Mouse (Mus musculus): ENCODE data around the gene Boll. TPM values are rescaled to one million over a fixed set of nuclear protein-coding genes. Genes with fewer than 3 reads are reported as not detected.

The Boll gene
- total and polyA plus RNA-seq, 3 experiments: not detected

DNA sequence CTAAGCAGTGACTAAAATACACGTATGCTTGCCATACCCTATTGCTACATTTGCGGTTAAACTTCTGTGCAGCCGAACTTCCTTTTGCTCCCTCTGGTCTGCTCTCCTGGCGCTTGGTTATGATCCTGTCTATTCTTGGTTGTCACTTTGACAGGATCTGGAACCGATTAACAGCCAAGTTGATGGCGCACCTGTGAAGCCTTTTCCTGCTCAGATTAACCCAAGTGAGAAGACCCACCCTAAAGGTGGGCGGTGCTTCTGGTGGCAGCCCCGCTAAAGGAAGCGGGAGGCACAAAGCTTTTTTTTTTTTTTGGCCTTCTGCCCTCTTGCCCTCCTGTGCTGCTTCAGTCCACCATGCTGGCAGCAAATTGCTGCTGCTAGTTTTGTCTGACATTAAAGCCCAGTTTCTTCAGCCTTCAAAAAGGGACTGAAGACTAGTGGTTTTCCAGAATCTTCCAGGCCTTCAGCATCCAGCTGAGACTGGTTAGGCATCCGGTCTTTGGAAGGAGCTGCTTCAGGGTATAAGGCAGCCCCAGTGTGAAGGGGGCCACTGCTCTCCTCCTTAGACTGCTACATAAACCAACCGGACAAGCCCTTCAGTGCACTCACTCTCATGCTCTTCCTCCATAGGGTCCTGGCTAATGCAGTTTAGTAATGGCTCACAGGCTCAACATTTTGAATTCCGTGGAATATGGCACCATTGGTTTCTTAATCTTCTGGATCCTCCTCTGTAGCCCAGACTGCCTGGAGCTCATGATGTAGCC lies 152.9 kb downstream of the Boll start:
- DNase-seq (ENCODE audit: extremely low read depth): no peak
- Histone ChIP-seq H3K9me3 (replicated peaks; ENCODE audit: low read length) (no peaks in the 10 kb centered on the region), H3K4me2 (ENCODE audit: insufficient read depth, low read depth, poor library complexity, severe bottlenecking) (no peak overlapping the region), H3K9ac (ENCODE audit: insufficient read depth, low read depth) (no peak overlapping the region), H3K36me3 (replicated peaks in 1 of 2; ENCODE audit: control insufficient read depth in 1 of 2, insufficient read depth in 1 of 2, low read length in 1 of 2) (no peaks in the 10 kb centered on the region), H3K27ac (ENCODE audit: insufficient read depth, low read depth) (no peak overlapping the region), H3K4me1 (ENCODE audit: control insufficient read depth in 1 of 2, insufficient read depth in 2 of 2) (peaks cover 0 to 6% of the 10 kb centered on the region in 2 experiments; a peak in 3 of 4 replicates), H3K4me3 (replicated peaks in 1 of 3; ENCODE audit: low read depth in 2 of 3, low read length in 2 of 3, poor library complexity in 1 of 3) (no peak overlapping the region), H3K27me3 (replicated peaks) (no peaks in the 10 kb centered on the region), H3K79me2 (replicated peaks; ENCODE audit: control insufficient read depth, extremely low read depth, insufficient read depth, poor library complexity, severe bottlenecking) (no peaks in the 10 kb centered on the region)
- in situ Hi-C loops (cut with MboI; ENCODE audit: low pct_ligation_motif_present, low pct_unique_long_range_greater_than_20kb, low sequenced_read_pairs) (no loop called here), dilution Hi-C loops (cut with MboI; ENCODE audit: extremely low pct_ligation_motif_present, extremely low pct_unique_long_range_greater_than_20kb, low sequenced_read_pairs) (no loop called here)
- TF ChIP-seq UBTF (IDR thresholded peaks at IDR 0.05; ENCODE audit: low read depth, low read length) (no peak), ZNF384 (IDR thresholded peaks at IDR 0.05; ENCODE audit: low read depth, low read length) (0 out of 2 replicates have a peak, but pooled peaks have one; percentile 12), BHLHE40 (IDR thresholded peaks at IDR 0.05; ENCODE audit: low read depth, low read length) (no peak)

DNA sequence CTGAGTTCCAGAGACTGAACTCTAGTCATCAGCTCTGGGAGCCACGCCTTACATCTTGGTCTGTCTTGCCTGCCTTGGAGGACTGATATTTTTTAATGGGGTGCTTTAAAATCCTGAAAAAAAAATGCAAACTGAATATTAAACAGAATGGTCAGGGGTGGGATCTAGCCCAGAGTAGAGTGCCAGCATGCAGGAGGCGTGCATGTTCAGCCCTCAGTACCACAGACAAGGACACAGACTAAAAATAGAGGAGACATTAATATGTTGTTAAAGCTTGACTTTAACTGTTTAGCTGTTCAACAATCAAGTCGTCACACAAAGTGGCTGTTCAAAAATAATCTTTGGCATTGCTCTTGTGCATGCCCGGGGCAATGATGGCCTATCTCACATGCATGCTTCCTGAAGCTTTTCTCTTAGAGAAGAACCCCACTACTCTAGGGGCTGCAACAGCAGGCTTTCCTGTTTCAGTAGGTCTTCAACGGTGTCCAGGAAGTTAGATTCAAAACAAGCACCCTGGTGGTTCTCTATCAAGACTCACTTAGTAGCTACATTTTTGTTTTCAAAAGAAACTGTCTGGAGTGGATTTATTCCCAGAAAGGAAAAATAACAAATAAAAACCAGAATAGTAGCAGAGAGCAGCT lies 154.6 kb downstream of the Boll start:
- Histone ChIP-seq H3K9ac (ENCODE audit: insufficient read depth, low read depth) (no peak overlapping the region), H3K4me3 (replicated peaks in 1 of 3; ENCODE audit: low read depth in 2 of 3, low read length in 2 of 3, poor library complexity in 1 of 3) (no peak overlapping the region), H3K79me2 (replicated peaks; ENCODE audit: control insufficient read depth, extremely low read depth, insufficient read depth, poor library complexity, severe bottlenecking) (no peaks in the 10 kb centered on the region), H3K4me2 (ENCODE audit: insufficient read depth, low read depth, poor library complexity, severe bottlenecking) (no peak overlapping the region), H3K36me3 (replicated peaks in 1 of 2; ENCODE audit: control insufficient read depth in 1 of 2, insufficient read depth in 1 of 2, low read length in 1 of 2) (no peaks in the 10 kb centered on the region), H3K27ac (ENCODE audit: insufficient read depth, low read depth) (no peak overlapping the region), H3K27me3 (replicated peaks) (no peaks in the 10 kb centered on the region), H3K9me3 (replicated peaks; ENCODE audit: low read length) (no peaks in the 10 kb centered on the region), H3K4me1 (ENCODE audit: control insufficient read depth in 1 of 2, insufficient read depth in 2 of 2) (peaks cover 0 to 4% of the 10 kb centered on the region in 2 experiments; a peak in 1 of 4 replicates)
- dilution Hi-C loops (cut with MboI; ENCODE audit: extremely low pct_ligation_motif_present, extremely low pct_unique_long_range_greater_than_20kb, low sequenced_read_pairs) (no loop called here), in situ Hi-C loops (cut with MboI; ENCODE audit: low pct_ligation_motif_present, low pct_unique_long_range_greater_than_20kb, low sequenced_read_pairs) (no loop called here)
- no peak for DNase-seq (ENCODE audit: extremely low read depth)
- no peak for TF ChIP-seq NRF1 (IDR thresholded peaks at IDR 0.05; ENCODE audit: low read depth, low read length)
- TF ChIP-seq MAFK (IDR thresholded peaks at IDR 0.05; ENCODE audit: insufficient replicate concordance, low read length): no peak
- no peak for TF ChIP-seq ZNF384 (IDR thresholded peaks at IDR 0.05; ENCODE audit: low read depth, low read length)
- no peak for TF ChIP-seq NELFE (IDR thresholded peaks at IDR 0.05; ENCODE audit: low read depth, low read length)
- TF ChIP-seq SMC3 (IDR thresholded peaks at IDR 0.05; ENCODE audit: low read depth, low read length): no peak
- no peak for TF ChIP-seq KAT2A (IDR thresholded peaks at IDR 0.05; ENCODE audit: insufficient replicate concordance, low read length)
- TF ChIP-seq ELF1 (IDR thresholded peaks at IDR 0.05; ENCODE audit: low read depth, low read length): no peak
- no peak for TF ChIP-seq HCFC1 (IDR thresholded peaks at IDR 0.05; ENCODE audit: low read depth, low read length)
- TF ChIP-seq E2F4 (IDR thresholded peaks at IDR 0.05; ENCODE audit: insufficient replicate concordance, low read depth, low read length): no peak
- no peak for TF ChIP-seq MXI1 (IDR thresholded peaks at IDR 0.05; ENCODE audit: low read depth, low read length)
- no peak for TF ChIP-seq MAX (IDR thresholded peaks at IDR 0.05; ENCODE audit: low read length)
- no peak for TF ChIP-seq ETS1 (conservative IDR thresholded peaks at IDR 0.05; ENCODE audit: low read depth, low read length)
- no peak for TF ChIP-seq USF1 (IDR thresholded peaks at IDR 0.05; ENCODE audit: low read depth, low read length)
- TF ChIP-seq MAZ (IDR thresholded peaks at IDR 0.05; ENCODE audit: low read depth, low read length): no peak
- TF ChIP-seq JUND (conservative IDR thresholded peaks at IDR 0.05; ENCODE audit: low read depth, low read length): no peak
- TF ChIP-seq IRF4 (IDR thresholded peaks at IDR 0.05; ENCODE audit: low read depth, low read length): no peak
- no peak for TF ChIP-seq TBP (conservative IDR thresholded peaks at IDR 0.05; ENCODE audit: low read depth, low read length)
- no peak for TF ChIP-seq ZKSCAN1 (IDR thresholded peaks at IDR 0.05; ENCODE audit: borderline replicate concordance, low read depth, low read length)
- no peak for TF ChIP-seq PAX5 (IDR thresholded peaks at IDR 0.05; ENCODE audit: low read length)
- no peak for TF ChIP-seq RAD21 (IDR thresholded peaks at IDR 0.05; ENCODE audit: low read depth, low read length)

All from CH12.LX (cell line).